Mouse (Mus musculus) E14TG2a.4 (cell line): ENCODE measurements at regions not wholly inside any gene's neighbourhood (a gene's known extent, or its start where the extent isn't known, plus 50 kb on each side); places are given as distances from the start of the nearest gene placed in this dataset.

Experiments used
- CTCF ChIP-seq: conservative IDR thresholded peaks from 2 replicates; pipeline ENCODE4 v1.5.1; 2014; ENCODE audit warnings: low read length
- NANOG ChIP-seq: IDR thresholded peaks from 2 replicates; pipeline ENCODE4 v1.6.1; 2014; ENCODE audit warnings: borderline replicate concordance, low read length, mixed read lengths
- POU5F1 ChIP-seq: IDR thresholded peaks from 2 replicates; pipeline ENCODE4 v1.6.1; 2014; ENCODE audit warnings: low read length, borderline replicate concordance

- no peak for TF ChIP-seq CTCF
- TF ChIP-seq NANOG, result no peak
- no peak for TF ChIP-seq POU5F1
Measured at GRCm38 (mm10) chr1:73641456-73641855, 482.8 kb downstream of the Tns1 start.
